Mouse (Mus musculus) ovary, postnatal 10 days (tissue): Measurements from ENCODE around the gene Nrde2.
A peak's percentile ranks its signal among the peaks of the same experiment; 100 is the strongest.

ENCODE experiments used
- DNase-seq: peaks from one replicate; pipeline ENCODE4 v3.0.0; 2022; ENCODE audit warnings: low spot score

Nrde2 gene

DNA sequence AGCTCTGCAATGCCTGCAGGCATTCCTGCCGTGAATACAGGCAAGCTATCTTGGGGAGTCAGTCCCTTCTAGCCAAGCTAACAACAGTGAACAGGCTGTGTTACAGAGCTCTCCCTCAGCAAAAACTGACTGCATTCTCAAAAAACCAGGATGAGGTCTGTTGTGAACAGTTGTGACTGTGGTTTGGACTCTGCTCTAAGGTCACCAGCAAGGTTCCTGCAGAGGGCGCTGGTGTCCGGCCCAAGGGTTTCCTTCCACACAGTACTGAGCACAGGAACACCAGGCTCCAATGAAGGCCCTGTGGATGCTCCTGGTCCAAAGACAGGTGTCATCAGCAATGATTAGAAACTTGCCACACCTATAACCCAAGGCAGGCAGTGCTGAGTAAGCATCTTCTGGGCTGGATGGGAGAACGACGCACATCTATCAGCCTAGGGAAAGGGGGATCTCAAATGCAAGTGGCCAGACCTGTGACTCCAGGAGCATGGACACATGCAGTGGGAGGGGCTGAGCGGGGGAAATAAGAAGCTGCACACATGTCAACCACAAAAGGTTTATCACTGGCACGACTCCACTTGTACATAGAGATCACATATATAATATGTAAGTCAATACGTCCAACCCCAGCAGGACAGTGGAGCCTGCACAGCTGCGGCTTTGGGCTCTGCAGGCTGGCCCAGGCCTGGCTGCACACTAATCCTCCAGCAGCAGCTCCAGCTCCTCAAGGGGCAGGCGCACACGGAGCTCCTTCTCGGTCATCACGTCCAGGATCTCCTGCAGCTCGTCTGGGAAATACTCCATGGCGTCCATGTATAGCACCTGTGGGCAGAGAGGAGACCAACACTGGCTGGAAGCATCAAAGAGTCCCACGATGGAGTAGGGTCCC, 34.3 kb downstream of the Nrde2 start:
- no peak for DNase-seq

GRCm38 (mm10) chr12:100123476-100123875, 36.0 kb downstream of the Nrde2 start:
- DNase-seq: no peak

DNA sequence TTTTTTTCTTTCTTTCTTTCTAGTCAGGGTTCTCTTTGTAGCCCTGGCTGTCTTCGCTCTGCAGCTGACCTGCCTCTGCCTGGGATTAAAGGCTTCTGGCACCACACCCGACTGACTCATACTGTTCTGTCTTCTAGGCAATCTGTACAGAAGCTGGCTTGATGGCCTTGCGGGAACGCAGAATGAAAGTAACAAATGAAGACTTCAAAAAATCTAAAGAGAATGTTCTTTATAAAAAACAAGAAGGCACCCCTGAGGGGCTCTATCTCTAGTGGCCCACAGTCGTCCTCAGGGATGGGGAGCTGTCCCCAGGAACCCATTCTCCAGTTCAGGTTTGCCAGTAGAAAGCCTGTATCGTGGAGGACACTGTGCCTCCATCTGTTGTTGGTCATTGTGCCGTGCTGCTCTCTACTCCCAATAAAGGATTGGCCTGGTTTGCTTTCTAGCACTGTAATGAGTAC, 36.5 kb downstream of the Nrde2 start:
- DNase-seq: no peak

DNA sequence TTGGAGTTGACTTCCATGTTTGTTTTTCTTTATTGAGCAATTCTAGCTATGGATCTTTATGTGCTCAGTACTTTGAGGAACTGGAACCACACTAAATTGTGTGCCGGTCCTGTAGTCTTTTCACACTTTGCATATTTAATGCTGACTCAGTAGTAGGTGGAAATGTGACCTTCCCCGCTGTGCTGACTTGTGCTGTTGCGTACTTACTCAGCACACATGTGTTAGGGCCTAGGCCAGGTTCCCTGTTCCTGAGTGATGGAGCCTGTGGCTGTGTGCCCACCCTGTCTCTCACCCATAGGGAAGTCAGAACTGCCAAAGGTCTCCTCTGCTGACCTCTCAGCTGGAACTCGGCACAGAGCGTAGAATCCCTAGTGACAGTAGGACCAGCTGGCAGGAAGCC, 43.5 kb downstream of the Nrde2 start:
- no peak for DNase-seq

DNA sequence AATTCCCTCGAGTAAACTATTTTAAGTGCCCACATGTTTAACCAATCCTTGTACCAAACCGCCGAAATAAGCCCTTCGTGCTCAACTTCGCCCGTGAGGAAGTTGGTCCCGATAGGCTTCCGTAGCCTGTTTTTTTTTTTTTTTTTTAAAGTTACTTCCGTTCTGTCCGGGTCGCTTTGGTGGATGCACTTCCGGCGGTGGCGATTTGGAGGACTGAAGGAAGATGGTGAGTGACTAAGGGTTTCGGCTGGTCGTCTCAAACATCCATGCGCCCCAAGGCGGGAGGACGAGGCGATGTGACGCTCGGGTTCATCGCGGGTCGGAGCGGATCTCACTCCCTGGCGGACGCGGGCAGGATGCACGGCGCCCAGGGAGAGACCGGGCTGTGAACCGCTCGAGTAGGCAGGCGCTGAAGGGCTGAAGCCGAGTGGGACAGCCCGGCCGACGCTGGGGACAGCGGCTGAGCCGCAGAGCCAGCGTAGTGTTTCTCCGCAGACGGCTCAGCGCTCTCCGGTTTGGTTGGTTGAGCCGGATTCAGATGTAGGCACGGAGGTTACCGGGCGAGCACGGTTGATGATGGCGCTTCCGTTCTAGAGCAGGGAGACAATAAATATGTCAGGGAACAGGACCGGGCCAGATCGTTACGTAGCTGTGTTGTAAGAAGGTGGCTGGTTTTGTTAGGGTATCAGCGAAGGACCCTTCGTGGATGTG, 49.3 kb downstream of the Nrde2 start, which contains the start of gene Psmc1:
TSS of gene Psmc1 (plus strand) at position 169 of the 711 bp plus-strand sequence.
- peak; percentile 52 for DNase-seq

DNA sequence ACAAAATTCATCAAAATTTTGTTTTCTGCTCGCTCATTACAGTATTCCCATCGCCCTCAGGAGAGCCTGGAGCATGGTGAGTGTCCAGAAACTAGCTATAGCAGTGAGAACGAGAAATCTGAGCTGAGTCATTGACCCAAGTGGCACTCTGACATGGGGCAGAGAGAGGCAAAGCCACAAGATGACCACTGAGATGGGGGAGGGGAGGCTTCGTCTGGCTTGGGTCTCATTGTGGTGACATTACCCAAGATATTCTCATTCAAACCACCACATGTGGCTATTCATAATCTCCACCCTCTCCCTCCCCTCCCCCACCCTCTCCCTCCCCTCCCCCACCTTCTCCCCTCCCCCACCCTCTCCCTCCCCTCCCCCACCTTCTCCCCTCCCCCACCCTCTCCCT, 52.0 kb downstream of the Nrde2 start:
- DNase-seq: no peak

DNA sequence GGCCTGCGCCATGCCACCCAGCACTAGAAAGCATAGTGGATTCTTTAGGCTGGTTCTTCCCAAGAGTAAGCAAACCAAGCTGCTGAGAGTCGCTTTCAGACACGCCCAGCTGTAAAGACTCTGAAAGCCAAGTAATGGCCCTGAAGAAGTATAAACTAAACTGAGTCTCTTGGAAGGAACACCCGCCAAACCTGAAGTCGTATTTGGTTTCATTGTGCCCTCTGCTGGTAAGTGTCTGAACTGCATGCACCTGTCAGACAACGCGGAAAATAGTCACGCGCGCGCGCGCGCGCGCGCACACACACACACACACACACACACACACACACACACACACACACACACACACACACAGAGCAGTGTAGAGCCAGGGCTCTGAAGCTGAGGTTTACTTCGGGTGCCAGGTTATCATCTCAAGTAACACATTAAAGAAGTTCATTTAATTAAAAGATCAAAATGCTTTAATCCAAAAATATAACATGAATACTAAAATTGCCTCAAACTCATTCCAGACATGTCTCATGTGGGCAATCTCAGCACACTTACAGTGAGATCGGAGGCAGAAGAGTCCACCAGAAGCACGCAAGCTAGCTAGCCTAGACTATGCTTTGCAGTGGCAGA, 53.1 kb downstream of the Nrde2 start:
- peak; percentile 50 for DNase-seq

DNA sequence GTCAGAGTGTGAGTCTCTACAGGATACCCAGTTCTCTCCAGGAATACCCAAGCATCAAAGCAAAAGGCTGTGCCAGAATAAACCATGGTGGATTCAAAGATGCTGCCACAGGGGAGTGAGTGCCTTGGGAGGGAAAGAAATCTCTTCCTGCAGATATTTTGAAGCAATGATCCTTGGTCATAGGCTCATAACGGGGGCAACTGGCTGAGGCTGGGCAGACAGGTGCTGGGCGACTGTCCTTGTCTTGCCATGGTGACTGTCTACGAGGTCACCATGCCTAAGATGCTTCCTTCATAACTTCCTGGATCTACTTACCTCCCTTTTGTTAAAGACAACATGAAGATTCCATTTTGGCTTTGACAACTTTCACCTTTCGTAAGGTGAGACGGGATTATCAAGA, 54.9 kb downstream of the Nrde2 start:
- DNase-seq: no peak

DNA sequence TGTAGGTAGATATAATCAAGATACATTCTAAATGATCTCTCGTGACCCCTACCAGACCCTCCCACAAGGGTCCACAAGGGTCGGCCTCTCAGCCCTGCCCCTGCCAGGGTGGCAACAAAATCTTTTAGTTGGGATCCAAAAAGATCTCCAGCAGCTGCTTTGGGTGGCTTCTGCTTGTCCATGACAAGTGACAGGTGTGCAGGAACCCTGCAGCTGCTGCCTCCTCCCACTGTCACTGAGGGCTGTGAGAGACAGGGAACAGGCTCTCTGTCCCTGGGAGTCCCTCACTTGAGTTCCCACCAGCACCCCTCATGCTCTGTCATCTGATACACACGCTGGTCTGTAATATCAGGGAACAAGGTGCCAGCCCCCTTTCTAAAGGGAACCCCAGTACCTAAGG, 57.8 kb downstream of the Nrde2 start:
- no peak for DNase-seq

- no peak for DNase-seq
Observed at GRCm38 (mm10) chr12:100100707-100101030, 58.8 kb downstream of the Nrde2 start.

- DNase-seq: no peak
Observed at GRCm38 (mm10) chr12:100099971-100100706, 59.3 kb downstream of the Nrde2 start.

- no peak for DNase-seq
Observed at GRCm38 (mm10) chr12:100093046-100093445, 66.4 kb downstream of the Nrde2 start.

DNA sequence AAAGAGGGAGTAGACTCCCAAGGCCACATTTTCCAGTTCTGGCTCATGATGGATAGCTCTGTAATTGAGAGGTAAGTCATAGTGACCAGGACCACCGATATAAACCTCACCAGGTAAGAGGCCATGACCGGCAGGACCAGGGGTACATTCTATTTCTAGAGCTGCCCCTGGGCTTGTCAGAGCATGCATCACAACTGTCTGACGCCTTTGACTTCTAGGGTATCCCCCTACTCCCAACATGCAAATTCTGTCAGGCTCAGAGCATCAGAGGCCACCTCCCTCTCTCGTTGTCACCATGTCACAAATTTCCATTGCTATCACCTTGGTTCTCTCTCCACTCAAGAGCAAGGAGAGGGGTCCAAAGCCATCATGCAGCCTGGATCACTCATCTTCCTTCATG, 68.7 kb downstream of the Nrde2 start:
- DNase-seq: no peak

DNA sequence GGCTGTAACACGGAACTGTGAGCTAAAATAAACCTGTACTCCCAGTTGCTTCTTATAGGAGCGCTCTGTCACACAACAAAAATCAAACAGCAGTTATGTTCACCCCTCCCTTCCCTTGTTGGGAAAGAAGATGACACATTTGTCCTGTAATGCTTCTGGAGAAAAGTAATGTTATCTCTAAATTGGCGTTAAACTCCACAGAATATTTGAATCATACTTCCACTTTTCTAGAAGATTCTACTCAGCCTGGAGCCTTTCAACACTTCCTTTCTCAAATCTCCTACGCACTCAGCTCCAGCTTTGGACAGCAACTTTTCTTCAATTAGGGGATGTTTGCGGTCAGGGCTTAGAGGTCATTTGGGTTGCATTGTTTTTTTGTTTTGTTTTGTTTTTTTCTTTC, 70.2 kb downstream of the Nrde2 start:
- no peak for DNase-seq

- no peak for DNase-seq
Observed at GRCm38 (mm10) chr12:100088026-100088425, 71.4 kb downstream of the Nrde2 start.

GRCm38 (mm10) chr12:100079636-100080286, 79.7 kb downstream of the Nrde2 start:
- DNase-seq: no peak

GRCm38 (mm10) chr12:100075715-100076114, 83.7 kb downstream of the Nrde2 start:
- DNase-seq: no peak
